Mouse (Mus musculus) ES-E14 (cell line): ENCODE results near the gene Khk.

Experiments
- MAFK ChIP-seq: IDR thresholded peaks from 2 replicates; pipeline ENCODE4 v1.6.1; 2014; ENCODE audit warnings: mild to moderate bottlenecking, low read depth, low read length, inconsistent platforms; ENCODE audit not compliant: insufficient read depth
- ZNF384 ChIP-seq: IDR thresholded peaks from 2 replicates; pipeline ENCODE4 v1.6.1; 2012; ENCODE audit warnings: low read depth, low read length, inconsistent platforms

DNA sequence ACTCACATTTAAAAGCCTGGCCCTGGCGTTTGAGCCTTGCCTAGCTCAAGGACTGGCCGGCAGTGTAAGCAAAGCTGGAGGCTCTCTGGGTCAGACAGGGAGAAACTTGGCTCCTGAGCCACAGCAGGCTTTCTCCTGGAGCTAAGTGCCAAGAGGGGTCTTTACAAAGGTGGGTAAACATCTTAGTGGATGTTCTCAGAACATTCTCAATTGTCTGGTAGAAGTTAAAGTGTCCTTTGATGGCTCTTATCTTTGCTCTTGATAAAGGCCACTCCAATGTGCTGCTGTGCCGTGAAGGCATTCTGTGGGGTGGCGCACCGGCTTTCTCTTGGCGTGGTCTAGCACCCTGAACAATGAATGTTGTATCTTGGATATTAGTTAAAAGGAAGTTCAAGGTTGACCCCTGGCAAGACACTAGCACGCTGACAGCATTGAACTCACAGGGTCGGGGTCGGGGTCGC is 1.4 kb downstream of the Khk start:
- TF ChIP-seq MAFK (no peak), ZNF384 (no peak)
